Mouse (Mus musculus): Measurements from ENCODE around the gene Tsc1. TPM values are rescaled to one million over a fixed set of nuclear protein-coding genes. Genes with fewer than 3 reads are reported as not detected.

Gene Tsc1
- polyA plus RNA-seq, 1 experiment from 2014 or later: 16.7 TPM

DNA sequence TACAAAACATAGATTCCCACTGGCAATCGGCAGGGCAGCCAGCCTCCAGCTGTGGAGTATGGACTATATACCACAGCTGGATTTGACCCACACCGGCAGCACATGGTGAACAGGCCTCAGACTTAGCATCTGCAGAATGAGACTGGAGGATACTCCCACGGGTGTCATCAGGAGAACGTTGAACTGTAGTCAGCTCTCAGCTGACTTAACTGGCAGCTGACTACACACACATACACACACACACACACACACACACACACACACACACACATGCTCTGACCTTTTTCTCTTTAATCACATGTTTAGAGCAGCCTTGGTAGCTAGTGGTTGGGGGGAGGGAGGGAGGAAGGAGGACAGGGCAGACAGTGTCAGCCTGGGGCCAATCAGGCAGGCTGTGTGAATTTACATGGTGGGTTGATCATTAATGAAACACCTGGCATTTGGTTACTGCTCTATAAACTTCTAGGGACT lies 11.1 kb upstream of the Tsc1 start:
- H3K36me3 ChIP-seq: no peaks in the 10 kb centered on the region
- WGBS: 56% methylated on average over 4 of the region's 4 CpGs
- no peak overlapping the region for H3K4me2 ChIP-seq
- no peak overlapping the region for H3K4me3 ChIP-seq
- peaks cover 2% of the 10 kb centered on the region for H3K9me3 ChIP-seq (replicated peaks)
- H3K4me1 ChIP-seq (replicated peaks): no peaks in the 10 kb centered on the region
- peaks cover 20% of the 10 kb centered on the region for H3K27me3 ChIP-seq (replicated peaks)
- ATAC-seq (ENCODE audit: insufficient number of reproducible peaks, low FRiP score): no peak
- no peak overlapping the region for H3K9ac ChIP-seq
- no peak overlapping the region for H3K27ac ChIP-seq (ENCODE audit: poor library complexity, severe bottlenecking)

DNA sequence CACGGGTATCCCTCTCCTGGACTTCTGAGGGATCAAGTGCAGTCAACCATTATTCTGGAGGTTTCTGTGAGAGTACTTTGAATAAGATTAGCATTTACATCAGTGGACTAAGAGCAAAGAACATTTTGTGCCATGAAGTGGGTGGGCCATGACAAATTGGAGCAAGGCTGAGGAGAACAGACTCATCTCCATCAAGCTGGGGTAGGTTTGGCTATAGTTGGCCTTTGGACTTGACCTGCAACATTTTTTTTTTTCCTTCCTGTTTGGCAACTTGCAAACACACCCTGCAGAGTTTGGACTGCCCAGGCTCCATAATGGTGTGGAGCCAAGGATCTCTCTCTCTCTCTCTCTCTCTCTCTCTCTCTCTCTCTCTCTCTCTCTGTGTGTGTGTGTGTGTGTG lies 8.4 kb upstream of the Tsc1 start:
- Histone ChIP-seq H3K36me3 (no peaks in the 10 kb centered on the region), H3K9me3 (replicated peaks) (no peaks in the 10 kb centered on the region), H3K4me2 (no peak overlapping the region), H3K4me1 (replicated peaks) (peaks cover 7% of the 10 kb centered on the region; the same call in 1 of the 2 replicates), H3K27me3 (replicated peaks) (peaks cover 10% of the 10 kb centered on the region), H3K27ac (ENCODE audit: poor library complexity, severe bottlenecking) (no peak overlapping the region), H3K9ac (no peak overlapping the region), H3K4me3 (no peak overlapping the region)
- 88% methylated on average over 1 of the region's 1 CpGs for WGBS
- ATAC-seq (ENCODE audit: insufficient number of reproducible peaks, low FRiP score): no peak

DNA sequence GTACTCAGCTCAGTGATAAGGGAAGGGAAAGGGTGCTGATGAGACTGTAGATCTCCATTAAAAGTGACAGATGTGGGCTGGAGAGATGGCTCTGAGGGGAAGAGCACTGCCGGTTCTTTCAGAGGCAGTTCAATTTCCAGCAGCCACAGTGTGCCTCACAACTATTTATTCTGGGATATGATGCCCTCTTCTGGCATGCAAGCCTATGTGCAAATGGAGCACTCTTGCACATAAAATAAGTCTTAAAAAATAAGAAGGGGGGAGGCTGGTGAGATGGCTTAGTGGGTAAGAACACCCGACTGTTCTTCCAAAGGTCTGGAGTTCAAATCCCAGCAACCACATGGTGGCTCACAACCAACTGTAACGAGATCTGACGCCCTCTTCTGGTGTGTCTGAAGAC lies 7.9 kb upstream of the Tsc1 start:
- H3K27me3 ChIP-seq (replicated peaks): peaks cover 10% of the 10 kb centered on the region
- H3K4me1 ChIP-seq (replicated peaks): peaks cover 7% of the 10 kb centered on the region; the same call in 1 of the 2 replicates
- no peak overlapping the region for H3K9ac ChIP-seq
- no peaks in the 10 kb centered on the region for H3K9me3 ChIP-seq (replicated peaks)
- H3K4me3 ChIP-seq: no peak overlapping the region
- H3K27ac ChIP-seq (ENCODE audit: poor library complexity, severe bottlenecking): no peak overlapping the region
- no peak overlapping the region for H3K4me2 ChIP-seq
- H3K36me3 ChIP-seq: no peaks in the 10 kb centered on the region
- ATAC-seq (ENCODE audit: insufficient number of reproducible peaks, low FRiP score): no peak
- 44% methylated on average over 4 of the region's 4 CpGs for WGBS

DNA sequence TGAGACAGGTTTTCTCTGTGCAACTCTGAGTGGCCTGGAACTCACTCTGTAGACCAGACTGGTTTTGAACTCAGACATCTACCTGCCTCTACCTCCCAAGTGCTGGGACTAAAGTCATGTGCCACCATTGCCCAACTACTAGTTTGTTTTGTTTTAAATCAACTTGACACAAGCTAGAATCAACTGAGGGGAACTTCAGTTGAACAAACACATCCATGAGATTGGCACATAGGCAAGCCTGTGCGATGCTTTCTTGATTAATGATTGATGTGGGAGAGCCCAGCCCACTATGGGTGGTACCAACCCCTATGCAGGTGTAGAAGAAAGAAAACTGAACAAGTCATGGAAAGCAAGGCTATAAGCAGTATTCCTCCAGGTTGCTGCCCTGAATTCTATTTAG lies 5.8 kb upstream of the Tsc1 start:
- H3K4me3 ChIP-seq: no peak overlapping the region
- peaks cover 7% of the 10 kb centered on the region; the same call in 1 of the 2 replicates for H3K4me1 ChIP-seq (replicated peaks)
- 90% methylated on average over 1 of the region's 1 CpGs for WGBS
- no peaks in the 10 kb centered on the region for H3K36me3 ChIP-seq
- no peak for ATAC-seq (ENCODE audit: insufficient number of reproducible peaks, low FRiP score)
- peaks cover 10% of the 10 kb centered on the region for H3K27me3 ChIP-seq (replicated peaks)
- H3K4me2 ChIP-seq: no peak overlapping the region
- no peaks in the 10 kb centered on the region for H3K9me3 ChIP-seq (replicated peaks)
- no peak overlapping the region for H3K9ac ChIP-seq
- H3K27ac ChIP-seq (ENCODE audit: poor library complexity, severe bottlenecking): no peak overlapping the region

DNA sequence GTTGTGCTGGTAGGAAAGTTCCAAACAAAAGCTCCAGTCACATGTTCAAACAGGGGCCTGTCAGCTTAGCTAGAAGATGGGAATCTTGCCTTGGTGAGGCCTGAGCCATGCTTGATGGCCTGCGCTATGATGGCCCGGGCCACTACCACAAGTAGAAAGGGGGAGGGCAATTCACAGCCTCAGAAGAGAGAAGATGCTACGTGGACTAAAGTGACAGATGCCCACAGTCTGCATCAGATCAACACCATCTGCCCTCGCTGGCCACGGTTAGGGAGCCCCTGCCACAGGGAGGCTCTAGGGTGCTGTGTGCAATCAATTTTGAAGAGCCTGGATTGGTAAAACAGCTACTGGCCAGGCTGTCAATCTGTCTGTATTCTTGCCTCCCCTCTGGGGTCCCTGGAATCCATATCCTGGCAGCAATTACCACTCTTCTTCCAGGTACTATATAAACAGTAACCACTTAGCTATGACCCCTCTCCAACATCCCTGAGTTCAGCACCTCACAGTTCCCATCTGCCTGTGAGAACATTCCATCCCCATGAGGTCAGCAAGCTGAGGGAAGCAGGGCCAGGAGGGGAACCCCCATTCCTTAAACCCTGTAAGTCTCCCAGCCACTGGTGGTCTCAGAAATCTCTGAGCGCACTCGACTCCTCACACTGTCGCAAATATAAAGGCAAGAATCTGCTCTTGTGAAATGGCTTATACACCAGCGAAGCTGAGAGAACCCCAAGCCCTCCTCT lies 3.8 kb upstream of the Tsc1 start:
- no peak for ATAC-seq (ENCODE audit: insufficient number of reproducible peaks, low FRiP score)
- Histone ChIP-seq H3K4me1 (replicated peaks) (peaks cover 10% of the 10 kb centered on the region), H3K27me3 (replicated peaks) (no peaks in the 10 kb centered on the region), H3K4me2 (no peak overlapping the region), H3K9ac (no peak overlapping the region), H3K9me3 (replicated peaks) (no peaks in the 10 kb centered on the region), H3K36me3 (no peaks in the 10 kb centered on the region), H3K4me3 (no peak overlapping the region), H3K27ac (ENCODE audit: poor library complexity, severe bottlenecking) (no peak overlapping the region)
- WGBS: 73% methylated on average over 9 of the region's 9 CpGs

DNA sequence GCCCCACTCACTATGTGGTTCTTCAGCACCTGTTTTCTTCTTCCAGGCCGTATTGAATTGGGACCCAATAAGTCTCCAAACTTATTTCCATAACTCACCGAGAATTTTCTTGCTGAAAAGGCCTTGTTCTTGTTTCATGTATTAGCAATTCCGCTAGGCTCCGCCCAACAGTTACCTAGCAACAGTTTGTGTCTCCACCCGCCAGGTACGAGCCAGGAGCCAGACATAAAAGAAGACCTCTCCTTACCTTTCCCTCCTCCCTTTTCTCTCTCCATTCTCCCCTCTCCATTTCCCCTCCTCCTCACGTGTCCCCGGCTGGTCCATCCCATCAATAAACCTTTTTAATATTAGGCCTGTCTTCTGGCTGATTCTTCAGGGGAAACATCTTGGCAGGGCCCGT lies 2.7 kb upstream of the Tsc1 start:
- no peaks in the 10 kb centered on the region for H3K27me3 ChIP-seq (replicated peaks)
- peak overlapping the region; percentile 44 for H3K4me2 ChIP-seq
- no peak overlapping the region for H3K27ac ChIP-seq (ENCODE audit: poor library complexity, severe bottlenecking)
- no peaks in the 10 kb centered on the region for H3K36me3 ChIP-seq
- H3K9ac ChIP-seq: no peak overlapping the region
- no peak for ATAC-seq (ENCODE audit: insufficient number of reproducible peaks, low FRiP score)
- no peaks in the 10 kb centered on the region for H3K9me3 ChIP-seq (replicated peaks)
- WGBS: 26% methylated on average over 9 of the region's 9 CpGs
- H3K4me1 ChIP-seq (replicated peaks): peaks cover 10% of the 10 kb centered on the region
- no peak overlapping the region for H3K4me3 ChIP-seq

DNA sequence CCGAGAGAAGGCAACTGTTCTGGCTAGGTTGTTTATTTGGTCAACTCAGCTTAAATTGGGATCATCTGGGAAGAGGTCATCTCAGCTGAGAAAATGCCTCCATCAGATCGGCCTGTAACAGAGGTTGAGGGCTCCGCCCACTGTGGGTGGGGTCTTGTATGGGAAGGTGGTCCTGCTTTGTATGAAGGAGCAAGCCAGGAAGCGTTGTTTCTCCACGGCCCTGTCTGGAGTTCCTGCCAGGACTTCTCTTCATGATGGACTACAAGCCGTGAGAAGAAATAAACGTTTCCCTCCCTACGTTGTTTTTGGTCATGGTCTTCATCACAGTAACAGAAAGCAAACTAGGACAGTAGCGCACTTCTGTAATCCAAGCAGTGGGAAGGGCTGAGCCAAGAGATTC lies 2.1 kb upstream of the Tsc1 start:
- Histone ChIP-seq H3K4me3 (no peak overlapping the region), H3K9me3 (replicated peaks) (no peaks in the 10 kb centered on the region), H3K9ac (no peak overlapping the region), H3K27ac (ENCODE audit: poor library complexity, severe bottlenecking) (no peak overlapping the region), H3K4me2 (peak overlapping the region; percentile 44), H3K27me3 (replicated peaks) (no peaks in the 10 kb centered on the region), H3K4me1 (replicated peaks) (peaks cover 10% of the 10 kb centered on the region), H3K36me3 (no peaks in the 10 kb centered on the region)
- ATAC-seq (ENCODE audit: insufficient number of reproducible peaks, low FRiP score): no peak
- WGBS: 8% methylated on average over 9 of the region's 9 CpGs

DNA sequence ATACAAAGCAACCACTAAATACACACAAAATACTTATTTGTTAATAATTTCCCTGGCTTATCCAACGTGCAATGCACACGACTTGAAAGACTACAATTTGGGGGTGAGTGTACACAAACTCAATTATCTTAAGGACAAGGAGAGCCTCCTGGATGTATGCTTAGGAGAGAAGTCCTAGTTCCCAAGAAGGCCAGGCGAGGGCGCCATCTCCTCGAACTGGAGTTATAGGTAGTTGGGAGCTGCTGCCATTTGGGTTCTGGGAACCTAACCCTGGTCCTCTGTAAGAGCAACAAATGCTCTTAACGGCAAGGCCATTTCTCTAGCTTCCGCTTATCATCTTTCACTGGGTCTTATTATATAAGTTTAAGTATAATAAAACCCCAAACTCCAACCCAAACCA lies 1.2 kb upstream of the Tsc1 start:
- no peaks in the 10 kb centered on the region for H3K27me3 ChIP-seq (replicated peaks)

DNA sequence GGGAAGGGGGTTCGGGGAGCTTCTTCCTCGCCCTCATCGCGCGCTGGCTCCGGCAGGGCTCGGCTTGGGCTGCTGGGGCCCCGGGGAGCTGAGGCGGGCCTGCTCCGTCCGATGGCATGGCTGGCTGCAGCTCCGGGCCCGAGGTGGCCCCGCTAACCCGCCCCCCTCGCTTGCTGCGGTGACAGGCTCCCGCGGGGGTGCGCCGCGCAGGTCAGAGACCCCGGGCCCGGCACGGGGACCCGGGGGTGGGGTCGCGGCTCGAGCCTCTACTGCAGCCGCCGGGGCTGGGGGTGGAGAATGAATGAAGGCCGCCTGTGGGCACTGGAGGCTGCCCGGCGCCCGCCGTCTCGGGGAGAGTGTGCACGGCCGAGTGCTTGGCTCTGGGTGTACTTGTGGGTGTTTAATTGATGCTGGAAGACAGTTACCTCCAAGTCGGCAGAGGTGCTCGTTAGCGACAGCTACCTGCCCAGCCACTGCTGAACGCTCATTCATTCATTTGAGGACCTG lies 460 bp downstream of the Tsc1 start:
- WGBS: under 1% methylated on average over 43 of the region's 43 CpGs
- no peaks in the 10 kb centered on the region for H3K36me3 ChIP-seq
- H3K9ac ChIP-seq: peak overlapping the region; percentile 92
- peak overlapping the region; percentile 98 for H3K4me3 ChIP-seq
- ATAC-seq (ENCODE audit: insufficient number of reproducible peaks, low FRiP score): peak; percentile 67
- no peaks in the 10 kb centered on the region for H3K27me3 ChIP-seq (replicated peaks)
- peak overlapping the region; percentile 83 for H3K27ac ChIP-seq (ENCODE audit: poor library complexity, severe bottlenecking)
- peak overlapping the region; percentile 75 for H3K4me2 ChIP-seq
- H3K9me3 ChIP-seq (replicated peaks): no peaks in the 10 kb centered on the region
- H3K4me1 ChIP-seq (replicated peaks): peaks cover 10% of the 10 kb centered on the region

More for the DNA sequence above, 1.2 kb upstream of the Tsc1 start:
- Histone ChIP-seq H3K27ac (ENCODE audit: poor library complexity, severe bottlenecking) (no peak overlapping the region), H3K4me2 (no peak overlapping the region), H3K9me3 (replicated peaks) (no peaks in the 10 kb centered on the region), H3K4me1 (replicated peaks) (peaks cover 10% of the 10 kb centered on the region), H3K9ac (no peak overlapping the region), H3K4me3 (no peak overlapping the region), H3K36me3 (no peaks in the 10 kb centered on the region)
- no peak for ATAC-seq (ENCODE audit: insufficient number of reproducible peaks, low FRiP score)
- 54% methylated on average over 7 of the region's 7 CpGs for WGBS

DNA sequence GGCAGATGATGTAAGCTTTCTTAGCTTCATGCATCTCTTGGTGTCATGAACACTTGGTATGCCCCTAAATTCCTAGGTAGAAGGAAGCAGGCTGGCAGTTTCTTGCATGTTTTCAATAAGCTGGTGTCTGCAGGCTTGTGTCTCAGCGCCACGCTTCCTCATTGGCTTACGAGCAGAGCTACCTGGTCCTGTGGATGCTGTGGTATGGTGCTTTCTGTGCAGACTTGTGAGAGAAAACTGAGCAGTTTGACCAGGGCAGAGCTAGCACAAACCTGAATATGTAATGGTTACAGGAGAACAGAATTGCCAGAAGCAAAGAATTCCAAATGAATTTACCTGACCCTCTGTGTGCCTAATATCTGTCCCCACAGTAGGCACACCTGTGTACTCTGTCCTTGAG lies 2.1 kb downstream of the Tsc1 start:
- no peak overlapping the region for H3K4me2 ChIP-seq
- H3K4me1 ChIP-seq (replicated peaks): peaks cover 3% of the 10 kb centered on the region
- H3K36me3 ChIP-seq: no peaks in the 10 kb centered on the region
- H3K27me3 ChIP-seq (replicated peaks): no peaks in the 10 kb centered on the region
- no peak overlapping the region for H3K9ac ChIP-seq
- no peaks in the 10 kb centered on the region for H3K9me3 ChIP-seq (replicated peaks)
- H3K27ac ChIP-seq (ENCODE audit: poor library complexity, severe bottlenecking): no peak overlapping the region
- WGBS: 76% methylated on average over 3 of the region's 3 CpGs
- ATAC-seq (ENCODE audit: insufficient number of reproducible peaks, low FRiP score): no peak
- H3K4me3 ChIP-seq: no peak overlapping the region

DNA sequence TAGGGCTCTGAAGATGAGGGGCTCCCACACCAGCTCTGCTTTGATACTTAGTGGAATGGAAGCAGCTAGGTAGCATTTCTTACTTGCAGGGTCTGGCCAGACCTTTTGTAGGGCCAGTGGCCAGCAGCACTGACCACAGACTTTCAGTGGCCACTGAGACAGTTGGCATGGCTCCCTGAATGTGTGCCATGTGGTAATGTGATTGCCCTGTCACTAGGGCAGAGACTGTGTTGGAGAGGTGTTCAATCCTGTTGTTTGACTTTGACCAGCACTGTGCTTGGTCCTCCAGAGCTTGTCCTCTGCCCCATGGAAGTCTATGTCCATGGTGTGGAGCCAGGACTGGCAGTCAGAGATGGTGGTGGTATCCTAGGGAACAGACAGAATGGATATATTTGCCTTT lies 9.5 kb downstream of the Tsc1 start:
- ATAC-seq (ENCODE audit: insufficient number of reproducible peaks, low FRiP score): no peak
- H3K27me3 ChIP-seq (replicated peaks): no peaks in the 10 kb centered on the region
- H3K4me1 ChIP-seq (replicated peaks): no peaks in the 10 kb centered on the region
- no peak overlapping the region for H3K9ac ChIP-seq
- no peak overlapping the region for H3K4me3 ChIP-seq
- H3K4me2 ChIP-seq: no peak overlapping the region
- H3K27ac ChIP-seq (ENCODE audit: poor library complexity, severe bottlenecking): no peak overlapping the region
- H3K9me3 ChIP-seq (replicated peaks): no peaks in the 10 kb centered on the region
- peaks cover 13% of the 10 kb centered on the region for H3K36me3 ChIP-seq

DNA sequence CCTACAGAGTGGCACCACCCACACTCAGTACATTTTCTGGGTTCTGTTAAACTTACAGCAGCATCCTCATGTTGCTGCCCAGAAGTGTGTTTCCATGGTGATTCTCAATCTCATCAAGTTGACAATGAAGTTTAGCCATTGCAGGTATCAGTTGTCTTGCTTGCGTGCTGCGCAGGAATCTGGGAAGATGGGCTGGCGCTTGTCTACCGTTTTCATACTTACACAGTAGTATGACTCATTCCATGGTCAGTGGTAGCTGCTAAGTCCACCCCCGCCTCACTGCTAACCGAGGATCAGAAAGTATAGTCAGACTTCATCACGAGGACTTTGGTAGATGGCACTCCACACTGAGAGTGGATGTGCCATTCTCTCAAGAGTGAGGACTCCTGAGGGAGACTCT lies 12.3 kb downstream of the Tsc1 start:
- H3K9ac ChIP-seq: no peak overlapping the region
- peaks cover 34% of the 10 kb centered on the region for H3K36me3 ChIP-seq
- H3K4me2 ChIP-seq: no peak overlapping the region
- ATAC-seq (ENCODE audit: insufficient number of reproducible peaks, low FRiP score): no peak
- no peaks in the 10 kb centered on the region for H3K27me3 ChIP-seq (replicated peaks)
- no peak overlapping the region for H3K4me3 ChIP-seq
- no peaks in the 10 kb centered on the region for H3K9me3 ChIP-seq (replicated peaks)
- no peak overlapping the region for H3K27ac ChIP-seq (ENCODE audit: poor library complexity, severe bottlenecking)
- WGBS: 93% methylated on average over 7 of the region's 7 CpGs
- H3K4me1 ChIP-seq (replicated peaks): no peaks in the 10 kb centered on the region

Data from heart, embryonic 12.5 days (tissue).